Mouse (Mus musculus): ENCODE data around the gene Cpt1c.

- TF ChIP-seq POLR2A (IDR thresholded peaks at IDR 0.05; ENCODE audit: low read depth, low read length) (no peak), CTCF (IDR thresholded peaks at IDR 0.05; ENCODE audit: extremely low read depth, insufficient read length, insufficient replicate concordance, low read depth, low read length) (no peak)
Measured at GRCm38 (mm10) chr7:45020225-45020624, 45.6 kb upstream of the Cpt1c start.
